Mouse (Mus musculus) activated CD4-positive, CD25-positive, alpha-beta regulatory T cell (primary cell): ENCODE results near the gene Orm2. TPM values are rescaled to one million over a fixed set of nuclear protein-coding genes. Genes with fewer than 3 reads are reported as not detected.

Experiments
- polyA plus RNA-seq, 2 experiments: library from polyadenylated mRNA; unstranded; fragments of 100-300 nt; shearing (Covaris generic); gene quantifications; one replicate each; pipeline ENCODE4 v1.2.1; 2017

Gene Orm2
- polyA plus RNA-seq, result under 1 TPM; 0.38 to 0.49 TPM

GRCm38 (mm10) chr4:63362150-63362549 is at the start of gene Orm2:
Gene Orm2 (plus strand): TSS chr4:63362449.

GRCm38 (mm10) chr4:63344295-63344694 is 18.0 kb upstream of the Orm2 start, which contains the start of gene Orm1:
Gene Orm1 (plus strand): TSS chr4:63344560.

GRCm38 (mm10) chr4:63355877-63356665 is 6.2 kb upstream of the Orm2 start, which contains the start of gene Orm3:
Gene Orm3 (plus strand): TSS chr4:63356162.

GRCm38 (mm10) chr4:63403040-63403959 is 41.1 kb downstream of the Orm2 start, which contains the start of gene Akna:
Gene Akna (minus strand): TSS chr4:63403354.

Other genes starting within 250 kb of the Orm2 start
- not detected for gene Ambp, start 207.7 kb upstream of the Orm2 start, polyA plus RNA-seq
- gene Kif12, start 190.3 kb upstream of the Orm2 start, polyA plus RNA-seq, result under 1 TPM in 1 of 2 experiments, not detected in 1; 0.07 TPM
- under 1 TPM; 0.39 to 0.43 TPM for gene Col27a1, start 148.4 kb upstream of the Orm2 start, polyA plus RNA-seq
- gene Orm1, start 17.9 kb upstream of the Orm2 start, polyA plus RNA-seq, result not detected
- under 1 TPM in 1 of 2 experiments, not detected in 1; 0.23 TPM for gene Orm3, start 6.3 kb upstream of the Orm2 start, polyA plus RNA-seq
- gene Akna, start 40.9 kb downstream of the Orm2 start, polyA plus RNA-seq, result 100 to 1,000 TPM; 167 to 278 TPM
- gene Whrn, start 133.5 kb downstream of the Orm2 start, polyA plus RNA-seq, result 10 to 100 TPM in 1 of 2 experiments, 1 to 10 TPM in 1; 7.9 to 10.3 TPM
- 100 to 1,000 TPM; 128 to 143 TPM for gene Atp6v1g1, start 182.3 kb downstream of the Orm2 start, polyA plus RNA-seq
- gene Tmem268, start 196.3 kb downstream of the Orm2 start, polyA plus RNA-seq, result 10 to 100 TPM; 22.2 to 25.0 TPM
- not detected for gene Gm11213, start 242.8 kb downstream of the Orm2 start, polyA plus RNA-seq